Mouse (Mus musculus) lung, adult 2 months (tissue): Measurements from ENCODE around the gene Nat9. TPM values are rescaled to one million over a fixed set of nuclear protein-coding genes. Genes with fewer than 3 reads are reported as not detected.
A peak's percentile ranks its signal among the peaks of the same experiment; 100 is the strongest.

Experiments
- DNase-seq: peaks from one replicate; pipeline ENCODE4 v3.0.0; 2022
- H3K4me1 ChIP-seq: fragments of 200-500 bp; 2 replicates; pipeline ENCODE4 v1.6.1; 2011; ENCODE audit warnings: low read length; ENCODE audit not compliant: control insufficient read depth, insufficient read depth
- H3K4me3 ChIP-seq: fragments of 200-500 bp; replicated peaks from 2 replicates; pipeline ENCODE3; 2011; ENCODE audit warnings: low read depth, mild to moderate bottlenecking, control low read depth, low read length; ENCODE audit errors: extremely low read depth
- CTCF ChIP-seq: fragments of 200-500 bp; IDR thresholded peaks from 2 replicates; pipeline ENCODE4 v1.5.1; 2011; ENCODE audit warnings: mild to moderate bottlenecking, low read length, control low read depth; ENCODE audit not compliant: insufficient read depth
- POLR2A ChIP-seq: fragments of 200-500 bp; IDR thresholded peaks from 2 replicates; pipeline ENCODE4 v1.6.1; 2011; ENCODE audit warnings: low read depth, mild to moderate bottlenecking, control low read depth, low read length, borderline replicate concordance; ENCODE audit errors: extremely low read depth
- WGBS: fragments of 180-500 bp; shearing (Covaris S2); methylation state at CpG from one replicate; pipeline ENCODE4 v1.1.7; 2018; 5-methylcytosine and 5-hydroxymethylcytosine counted together
- polyA plus RNA-seq: library from polyadenylated mRNA; depleted of rRNA; stranded (reverse); fragments of >200 nt; gene quantifications from 2 replicates; pipeline ENCODE4 v1.2.3, GENCODE M21; 2012

The Nat9 gene
- polyA plus RNA-seq, 1 experiment: 26.4 TPM

GRCm38 (mm10) chr11:115217439-115218410 is 30.1 kb upstream of the Nat9 start:
- no peak overlapping the region for H3K4me3 ChIP-seq
- peak; percentile 34 for DNase-seq
- WGBS: 75% methylated on average over 18 of the region's 18 CpGs
- H3K4me1 ChIP-seq: peaks cover 19% of the 10 kb centered on the region
- TF ChIP-seq POLR2A (no peak), CTCF (no peak)

DNA sequence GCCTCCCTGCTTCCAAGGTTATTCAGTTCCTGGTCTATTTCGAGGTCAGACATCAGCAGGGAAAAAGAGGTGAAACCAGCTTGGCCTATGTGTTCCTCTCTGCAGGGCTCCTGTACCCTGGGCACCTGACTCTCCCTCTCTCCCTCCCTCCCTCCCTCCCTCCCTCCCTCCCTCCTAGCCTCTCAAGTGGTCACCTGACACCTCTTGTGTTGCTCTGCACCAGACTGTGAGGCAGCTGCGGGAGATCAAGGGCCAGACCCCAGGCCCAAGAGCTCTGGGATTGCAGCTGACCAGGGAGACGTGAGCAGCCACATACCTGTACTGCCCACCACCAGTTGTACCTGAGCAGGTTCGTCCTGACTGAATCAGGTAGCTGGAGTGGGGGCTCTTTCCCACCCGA is 27.5 kb upstream of the Nat9 start:
- DNase-seq: no peak
- 72% methylated on average over 5 of the region's 5 CpGs for WGBS
- Histone ChIP-seq H3K4me3 (no peak overlapping the region), H3K4me1 (peaks cover 16% of the 10 kb centered on the region)
- TF ChIP-seq POLR2A (no peak), CTCF (no peak)

- DNase-seq: no peak
- TF ChIP-seq CTCF (no peak), POLR2A (no peak)
- Histone ChIP-seq H3K4me3 (no peak overlapping the region), H3K4me1 (no peaks in the 10 kb centered on the region)
- WGBS: 62% methylated on average over 13 of the region's 13 CpGs
Measured at GRCm38 (mm10) chr11:115212116-115212515, 24.5 kb upstream of the Nat9 start.

DNA sequence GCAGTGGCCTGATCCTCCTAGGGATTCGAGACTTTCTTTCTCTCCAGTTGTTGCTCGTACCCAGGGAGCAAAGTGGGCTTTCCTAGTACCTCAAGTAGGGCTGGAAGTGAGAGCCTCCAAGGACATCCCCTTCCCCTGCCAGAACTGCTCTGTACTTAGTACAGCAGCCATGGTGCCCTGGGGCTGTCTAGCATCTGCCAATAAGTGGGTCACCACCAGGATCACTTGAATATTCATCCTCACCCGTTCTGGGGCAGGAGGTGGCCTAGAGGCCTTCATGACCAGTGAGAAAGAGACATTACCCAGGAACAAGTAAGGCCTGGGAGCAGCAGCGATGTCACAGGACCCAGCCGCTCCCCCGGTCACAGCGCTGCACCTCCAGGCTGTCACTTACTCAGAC is 22.3 kb upstream of the Nat9 start:
- DNase-seq: no peak
- 89% methylated on average over 7 of the region's 7 CpGs for WGBS
- TF ChIP-seq CTCF: no peak
- TF ChIP-seq POLR2A: no peak
- Histone ChIP-seq H3K4me1 (no peaks in the 10 kb centered on the region), H3K4me3 (no peak overlapping the region)

DNA sequence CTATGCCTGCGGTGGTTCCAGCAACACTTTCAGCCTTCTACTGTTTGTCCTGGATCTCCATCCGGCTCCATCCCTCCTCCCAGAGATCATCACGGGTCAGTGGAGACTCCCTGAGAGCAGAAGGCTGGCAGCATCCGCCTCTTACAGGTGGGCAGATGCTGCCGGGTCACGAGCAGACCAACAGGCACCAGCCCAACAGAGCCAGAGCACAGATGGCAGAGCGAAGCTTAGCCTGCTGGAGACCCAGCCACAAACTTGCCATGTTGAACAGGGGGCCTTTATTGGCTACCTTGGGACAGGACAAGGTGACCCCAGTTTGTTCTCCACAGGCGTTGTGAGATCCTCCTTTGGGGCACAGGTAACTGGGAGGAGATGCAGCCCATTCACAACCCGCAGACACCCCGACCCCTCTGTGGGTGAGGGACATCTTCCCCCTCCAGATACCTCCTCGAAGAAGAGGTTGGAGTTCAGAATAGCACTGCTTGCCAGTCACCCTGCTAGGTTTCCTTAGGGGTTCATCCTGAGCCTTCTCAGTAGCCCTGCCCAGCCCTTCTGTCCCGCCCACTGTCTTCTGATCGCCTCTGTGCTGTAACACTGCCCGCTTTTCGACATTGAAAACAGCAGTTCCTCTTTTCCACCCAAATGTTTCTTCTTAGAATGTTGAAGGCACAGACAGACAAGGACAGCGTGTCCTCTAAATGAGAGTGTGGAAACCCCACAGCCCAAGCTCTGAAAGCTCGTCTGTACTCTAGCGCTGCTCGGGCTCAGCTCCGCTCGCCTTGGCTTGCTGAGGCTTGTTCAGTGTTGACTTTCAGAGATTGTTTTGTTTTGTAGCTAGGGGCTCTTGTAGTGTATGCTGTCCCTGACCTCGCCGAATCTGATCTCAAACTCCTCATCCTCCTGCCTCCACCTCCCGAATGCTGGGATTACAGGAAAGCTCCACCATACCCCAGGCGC is 21.4 kb upstream of the Nat9 start:
- Histone ChIP-seq H3K4me1 (no peaks in the 10 kb centered on the region), H3K4me3 (no peak overlapping the region)
- 83% methylated on average over 25 of the region's 25 CpGs for WGBS
- no peak for DNase-seq
- no peak for TF ChIP-seq POLR2A
- no peak for TF ChIP-seq CTCF

DNA sequence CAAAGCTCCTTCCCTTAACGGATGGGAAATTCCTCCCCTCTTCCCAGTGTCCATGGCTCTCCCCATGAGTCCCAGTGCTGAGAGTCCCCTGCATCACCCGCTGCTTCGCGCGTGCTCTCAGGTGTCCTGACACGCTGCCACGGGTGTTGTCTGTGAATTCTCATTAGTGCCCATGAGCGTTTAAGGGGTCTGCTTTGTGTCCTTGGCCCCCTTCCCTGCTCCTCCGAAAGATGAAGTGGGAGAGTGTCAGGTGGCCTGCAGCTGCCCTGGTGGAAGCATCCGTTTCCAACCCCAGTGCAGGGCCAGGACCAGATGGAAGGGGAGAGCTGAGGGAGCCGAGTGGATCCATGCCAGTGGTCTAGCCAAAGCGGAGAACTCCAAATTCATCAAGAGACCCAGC is 20.5 kb upstream of the Nat9 start:
- DNase-seq: no peak
- H3K4me3 ChIP-seq: no peak overlapping the region
- WGBS: 93% methylated on average over 12 of the region's 12 CpGs
- no peak for TF ChIP-seq CTCF
- TF ChIP-seq POLR2A: no peak
- H3K4me1 ChIP-seq: no peaks in the 10 kb centered on the region

GRCm38 (mm10) chr11:115202756-115203155 is 15.1 kb upstream of the Nat9 start:
- Histone ChIP-seq H3K4me1 (no peaks in the 10 kb centered on the region), H3K4me3 (no peak overlapping the region)
- no peak for TF ChIP-seq CTCF
- WGBS: 94% methylated on average over 9 of the region's 9 CpGs
- DNase-seq: no peak

- no peak overlapping the region for H3K4me3 ChIP-seq
- H3K4me1 ChIP-seq: no peaks in the 10 kb centered on the region
- DNase-seq: peak; percentile 80
- no peak for TF ChIP-seq POLR2A
- peak; percentile 82 for TF ChIP-seq CTCF
- 18% methylated on average over 12 of the region's 12 CpGs for WGBS
Measured at GRCm38 (mm10) chr11:115202316-115202715, 14.7 kb upstream of the Nat9 start.

DNA sequence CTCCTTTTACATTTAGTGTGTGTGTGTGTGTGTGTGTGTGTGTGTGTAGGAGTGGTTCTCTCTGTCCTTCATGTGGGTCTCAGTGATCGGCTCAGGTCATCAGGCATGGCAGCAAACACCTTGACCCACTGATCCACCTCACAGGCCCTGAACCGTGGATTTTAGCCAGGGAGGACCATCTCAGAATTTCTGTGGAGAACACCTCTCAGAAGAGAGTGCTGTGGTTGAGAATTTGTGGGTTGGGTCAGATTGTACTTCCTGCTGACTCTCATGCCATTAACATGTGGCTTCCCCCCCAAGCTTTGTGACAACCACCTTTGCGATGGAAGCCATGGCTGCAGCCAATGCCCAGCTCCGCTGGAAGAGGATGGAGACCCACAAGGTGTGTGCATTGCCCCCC is 12.9 kb upstream of the Nat9 start:
- Histone ChIP-seq H3K4me3 (no peak overlapping the region), H3K4me1 (no peaks in the 10 kb centered on the region)
- TF ChIP-seq POLR2A (no peak), CTCF (no peak)
- no peak for DNase-seq
- WGBS: 91% methylated on average over 4 of the region's 4 CpGs

DNA sequence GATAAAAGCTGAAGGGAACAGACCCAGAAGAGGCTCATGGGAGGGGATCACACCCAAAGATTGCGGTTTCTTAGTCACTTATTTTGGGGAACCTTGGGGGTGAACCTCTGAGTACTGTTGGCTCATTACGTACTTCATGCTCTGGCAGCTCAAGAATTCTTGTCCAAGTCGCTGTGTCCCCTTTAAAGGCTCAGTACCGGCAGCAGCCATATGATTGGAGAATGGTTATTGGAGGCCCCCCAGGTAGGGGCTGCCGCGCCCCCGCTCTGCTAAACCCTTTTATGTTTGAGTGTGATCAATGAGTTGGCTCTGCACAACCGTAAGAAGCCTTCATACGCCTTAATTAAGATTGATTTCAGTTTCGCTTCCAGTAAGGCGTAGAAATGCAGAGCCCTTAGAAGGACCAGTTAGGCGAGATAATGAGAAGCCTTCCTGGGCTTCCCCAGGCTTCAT is 11.3 kb upstream of the Nat9 start:
- TF ChIP-seq CTCF: no peak
- no peak for TF ChIP-seq POLR2A
- no peak for DNase-seq
- no peak overlapping the region for H3K4me3 ChIP-seq
- no peaks in the 10 kb centered on the region for H3K4me1 ChIP-seq
- 65% methylated on average over 12 of the region's 12 CpGs for WGBS
